Mouse (Mus musculus) MEL (cell line): ENCODE results near the gene Rab3c. TPM values are rescaled to one million over a fixed set of nuclear protein-coding genes. Genes with fewer than 3 reads are reported as not detected.

ENCODE experiments used
- DNase-seq: peaks from one replicate; pipeline ENCODE4 v3.0.0; 2011; ENCODE audit warnings: low read depth, low spot score
- H3K27ac ChIP-seq: 2 replicates; pipeline ENCODE4 v1.5.1; 2012; ENCODE audit warnings: low read depth, mild to moderate bottlenecking, control low read depth, low read length, moderate library complexity; ENCODE audit not compliant: control insufficient read depth
- H3K27me3 ChIP-seq, 2 experiments: fragments of 150-350 bp in 1 of 2; sonication (generic) in 1 of 2; 2 replicates each; pipeline ENCODE4 v1.6.1; 2012; ENCODE audit warnings: low read length in 2 of 2, mild to moderate bottlenecking in 2 of 2, improper control_type of control experiment in 1 of 2, moderate library complexity in 1 of 2; ENCODE audit not compliant: insufficient read depth in 2 of 2, control insufficient read depth in 1 of 2
- H3K36me3 ChIP-seq, 2 experiments: 2 replicates each; pipeline ENCODE4 v1.6.1; 2012 to 2014; ENCODE audit warnings: low read length in 2 of 2, improper control_type of control experiment in 1 of 2, inconsistent platforms in 1 of 2, mild to moderate bottlenecking in 1 of 2; ENCODE audit not compliant: insufficient read depth in 2 of 2, control insufficient read depth in 1 of 2
- H3K4me1 ChIP-seq, 2 experiments: fragments of 150-350 bp in 1 of 2; sonication (generic) in 1 of 2; 2 replicates each; pipeline ENCODE4 v1.6.1; 2012; ENCODE audit warnings: low read length in 2 of 2, improper control_type of control experiment in 1 of 2, mild to moderate bottlenecking in 1 of 2; ENCODE audit not compliant: insufficient read depth in 2 of 2, control insufficient read depth in 1 of 2
- H3K4me3 ChIP-seq, 2 experiments: fragments of 150-350 bp in 1 of 2; sonication (generic) in 1 of 2; 2 replicates each; pipeline ENCODE4 v1.5.1; 2012; ENCODE audit warnings: low read depth in 2 of 2, low read length in 2 of 2, mild to moderate bottlenecking in 2 of 2, moderate library complexity in 2 of 2, control low read depth in 1 of 2, improper control_type of control experiment in 1 of 2; ENCODE audit not compliant: control insufficient read depth in 1 of 2, insufficient read depth in 1 of 2
- H3K79me2 ChIP-seq: 2 replicates; pipeline ENCODE4 v1.6.1; 2012; ENCODE audit warnings: mild to moderate bottlenecking, low read length, moderate library complexity; ENCODE audit not compliant: control insufficient read depth, poor library complexity, insufficient read depth
- H3K9ac ChIP-seq: 2 replicates; pipeline ENCODE4 v1.6.1; 2012; ENCODE audit warnings: low read depth, mild to moderate bottlenecking, control low read depth, low read length, moderate library complexity; ENCODE audit not compliant: control insufficient read depth, poor library complexity, severe bottlenecking
- H3K9me3 ChIP-seq: fragments of 150-350 bp; sonication (generic); replicated peaks from 2 replicates; pipeline ENCODE4 v1.6.1; 2012; ENCODE audit warnings: mild to moderate bottlenecking, low read length, improper control_type of control experiment, moderate library complexity; ENCODE audit not compliant: insufficient read depth
- CHD2 ChIP-seq: IDR thresholded peaks from 2 replicates; pipeline ENCODE4 v1.6.1; 2011; ENCODE audit warnings: low read length, improper control_type of control experiment
- CTCF ChIP-seq, 3 experiments: IDR thresholded peaks in 2 of 3; conservative IDR thresholded peaks in 1 of 3; 2 replicates each; pipeline ENCODE4 v1.5.1; 2011 to 2012; ENCODE audit warnings: low read length in 3 of 3, low read depth in 2 of 3, mild to moderate bottlenecking in 2 of 3, improper control_type of control experiment in 1 of 3, inconsistent platforms in 1 of 3, mixed read lengths in 1 of 3, moderate library complexity in 1 of 3; ENCODE audit not compliant: control insufficient read depth in 1 of 3, insufficient read depth in 1 of 3, poor library complexity in 1 of 3, severe bottlenecking in 1 of 3
- EP300 ChIP-seq, 2 experiments: IDR thresholded peaks; 2 replicates each; pipeline ENCODE4 v1.6.1; 2011; ENCODE audit warnings: improper control_type of control experiment in 2 of 2, low read length in 2 of 2, low read depth in 1 of 2, mild to moderate bottlenecking in 1 of 2
- ETS1 ChIP-seq: IDR thresholded peaks from 2 replicates; pipeline ENCODE4 v1.6.1; 2012; ENCODE audit warnings: low read depth, mild to moderate bottlenecking, inconsistent platforms, low read length, improper control_type of control experiment, moderate library complexity
- HCFC1 ChIP-seq: IDR thresholded peaks from 2 replicates; pipeline ENCODE4 v1.6.1; 2012; ENCODE audit warnings: low read depth, mild to moderate bottlenecking, inconsistent platforms, low read length, improper control_type of control experiment, moderate library complexity
- KAT2A ChIP-seq: conservative IDR thresholded peaks from 2 replicates; pipeline ENCODE4 v1.6.1; 2012; ENCODE audit warnings: low read depth, low read length, improper control_type of control experiment, inconsistent platforms
- MAX ChIP-seq: IDR thresholded peaks from 2 replicates; pipeline ENCODE4 v1.6.1; 2011; ENCODE audit warnings: low read length, improper control_type of control experiment
- MYB ChIP-seq: IDR thresholded peaks from 2 replicates; pipeline ENCODE4 v1.6.1; 2011; ENCODE audit warnings: mild to moderate bottlenecking, low read depth, low read length, improper control_type of control experiment
- MYC ChIP-seq: IDR thresholded peaks from 2 replicates; pipeline ENCODE4 v1.6.1; 2011; ENCODE audit warnings: low read depth, mild to moderate bottlenecking, low read length, improper control_type of control experiment, moderate library complexity
- NELFE ChIP-seq: IDR thresholded peaks from 2 replicates; pipeline ENCODE4 v1.6.1; 2011; ENCODE audit warnings: low read depth, low read length, improper control_type of control experiment
- POLR2A ChIP-seq, 2 experiments: IDR thresholded peaks; 2 replicates each; pipeline ENCODE4 v1.6.1; 2011 to 2012; ENCODE audit warnings: low read length in 2 of 2, mild to moderate bottlenecking in 2 of 2, control low read depth in 1 of 2, improper control_type of control experiment in 1 of 2, low read depth in 1 of 2, moderate library complexity in 1 of 2; ENCODE audit not compliant: control insufficient read depth in 1 of 2, insufficient read depth in 1 of 2, poor library complexity in 1 of 2
- POLR2AphosphoS5 ChIP-seq: IDR thresholded peaks from 2 replicates; pipeline ENCODE4 v1.6.1; 2012; ENCODE audit warnings: low read depth, borderline replicate concordance, mild to moderate bottlenecking, inconsistent platforms, low read length, moderate library complexity, mixed read lengths
- RAD21 ChIP-seq: IDR thresholded peaks from 2 replicates; pipeline ENCODE4 v1.6.1; 2011; ENCODE audit warnings: mild to moderate bottlenecking, low read depth, low read length, improper control_type of control experiment
- RCOR1 ChIP-seq: IDR thresholded peaks from 2 replicates; pipeline ENCODE4 v1.6.1; 2012; ENCODE audit warnings: low read depth, mild to moderate bottlenecking, inconsistent platforms, low read length, improper control_type of control experiment
- SIN3A ChIP-seq: IDR thresholded peaks from 2 replicates; pipeline ENCODE4 v1.6.1; 2012; ENCODE audit warnings: low read length, improper control_type of control experiment, inconsistent platforms
- SMC3 ChIP-seq: IDR thresholded peaks from 2 replicates; pipeline ENCODE4 v1.6.1; 2011; ENCODE audit warnings: low read depth, low read length, improper control_type of control experiment
- TAL1 ChIP-seq: IDR thresholded peaks from 2 replicates; pipeline ENCODE4 v1.6.1; 2012; ENCODE audit warnings: mild to moderate bottlenecking, inconsistent platforms, low read length, moderate library complexity, mixed read lengths
- TBP ChIP-seq: IDR thresholded peaks from 2 replicates; pipeline ENCODE4 v1.8.0; 2011; ENCODE audit warnings: low read depth, low read length, improper control_type of control experiment
- TCF12 ChIP-seq: IDR thresholded peaks from 2 replicates; pipeline ENCODE4 v1.6.1; 2014; ENCODE audit warnings: low read depth, mild to moderate bottlenecking, inconsistent platforms, low read length, improper control_type of control experiment, moderate library complexity
- USF1 ChIP-seq: IDR thresholded peaks from 2 replicates; pipeline ENCODE4 v1.6.1; 2014; ENCODE audit warnings: low read depth, mild to moderate bottlenecking, inconsistent platforms, low read length, improper control_type of control experiment, moderate library complexity
- USF2 ChIP-seq, 2 experiments: IDR thresholded peaks; 2 replicates each; pipeline ENCODE4 v1.6.1; 2011 to 2012; ENCODE audit warnings: improper control_type of control experiment in 2 of 2, low read length in 2 of 2, borderline replicate concordance in 1 of 2, inconsistent platforms in 1 of 2, low read depth in 1 of 2, mild to moderate bottlenecking in 1 of 2; ENCODE audit not compliant: insufficient read depth in 1 of 2
- ZC3H11A ChIP-seq: IDR thresholded peaks from 2 replicates; pipeline ENCODE4 v1.6.1; 2012; ENCODE audit warnings: low read depth, mild to moderate bottlenecking, inconsistent platforms, low read length, improper control_type of control experiment
- ZKSCAN1 ChIP-seq: IDR thresholded peaks from 2 replicates; pipeline ENCODE4 v1.6.1; 2012; ENCODE audit warnings: low read depth, mild to moderate bottlenecking, inconsistent platforms, low read length, improper control_type of control experiment, moderate library complexity
- polyA plus RNA-seq, 2 experiments: library from polyadenylated mRNA; stranded (reverse) in 1 of 2; unstranded in 1 of 2; fragments of >175 nt in 1 of 2; fragments of >200 nt in 1 of 2; gene quantifications; 2 replicates each; pipeline versions ENCODE4 v1.2.1 to v1.2.4; 2012; ENCODE audit warnings: low replicate concordance in 2 of 2, low read depth in 1 of 2; ENCODE audit not compliant: insufficient read length in 2 of 2, insufficient read depth in 1 of 2, missing spikeins in 1 of 2
- total RNA-seq: library from RNA; depleted of rRNA; stranded (reverse); fragments of 300-350 nt; gene quantifications from 2 replicates; pipeline ENCODE4 v1.2.3, GENCODE M21; 2012; rRNA removed

Rab3c gene
- total RNA-seq (not detected in 2 replicates), polyA plus RNA-seq (not detected)

GRCm38 (mm10) chr13:110280563-110281144 is at the start of gene Rab3c:
Rab3c (minus strand) TSS chr13:110280996.
- H3K36me3 ChIP-seq = no peaks in the 10 kb centered on the region
- H3K27me3 ChIP-seq = no peaks in the 10 kb centered on the region
- TF ChIP-seq TAL1 = no peak
- TF ChIP-seq RCOR1 = no peak
- no peak for TF ChIP-seq SMC3
- TF ChIP-seq CHD2 = no peak
- no peak for TF ChIP-seq ZKSCAN1
- TF ChIP-seq TBP = no peak
- TF ChIP-seq POLR2AphosphoS5 = no peak
- no peak for TF ChIP-seq KAT2A
- TF ChIP-seq SIN3A = no peak
- no peak for TF ChIP-seq MAX
- no peak for TF ChIP-seq POLR2A (IDR thresholded peaks at IDR 0.05; ENCODE audit: control insufficient read depth in 1 of 2, insufficient read depth in 1 of 2, low read depth in 1 of 2, low read length in 2 of 2, poor library complexity in 1 of 2)
- TF ChIP-seq USF2 (IDR thresholded peaks at IDR 0.05; ENCODE audit: borderline replicate concordance in 1 of 2, insufficient read depth in 1 of 2, low read depth in 1 of 2, low read length in 2 of 2) = no peak
- TF ChIP-seq MYC = no peak
- no peak for TF ChIP-seq NELFE
- H3K4me3 ChIP-seq = no peak within 1 kb of the TSS
- H3K9ac ChIP-seq = no peak within 1 kb of the TSS
- H3K79me2 ChIP-seq = no peaks in the 10 kb centered on the region
- no peak within 1 kb of the TSS for H3K27ac ChIP-seq
- no peak for DNase-seq
- no peaks in the 10 kb centered on the region for H3K4me1 ChIP-seq
- H3K9me3 ChIP-seq = no peaks in the 10 kb centered on the region

GRCm38 (mm10) chr13:110318746-110319145 is 38.0 kb upstream of the Rab3c start:
- Histone ChIP-seq H3K4me1 (peaks cover 0 to 3% of the 10 kb centered on the region in 2 experiments; a peak in 1 of 4 replicates), H3K27me3 (no peaks in the 10 kb centered on the region), H3K9me3 (no peaks in the 10 kb centered on the region), H3K79me2 (no peaks in the 10 kb centered on the region)
- TF ChIP-seq ETS1 (0 out of 2 replicates have a peak, but pooled peaks have one; percentile 6), MYB (peak; percentile 42; the same call in 1 of the 2 replicates), RAD21 (peak; percentile 31), EP300 (IDR thresholded peaks at IDR 0.05; ENCODE audit: low read depth in 1 of 2, low read length in 2 of 2) (peak in 1 of 2 experiments; percentile 41; a peak in 1 of 4 replicates), SMC3 (0 out of 2 replicates have a peak, but pooled peaks have one; percentile 17), USF1 (peak; percentile 56; the same call in 1 of the 2 replicates), HCFC1 (no peak), TCF12 (peak; percentile 31; the same call in 1 of the 2 replicates), CTCF (IDR thresholded peaks at IDR 0.05 in 2 of 3, conservative IDR thresholded peaks at IDR 0.05 in 1 of 3; ENCODE audit: control insufficient read depth in 1 of 3, insufficient read depth in 1 of 3, low read depth in 2 of 3, low read length in 3 of 3, poor library complexity in 1 of 3, severe bottlenecking in 1 of 3) (peak in 2 of 3 experiments; percentile 20 to 34; a peak in 2 of 6 replicates), ZC3H11A (no peak), USF2 (IDR thresholded peaks at IDR 0.05; ENCODE audit: borderline replicate concordance in 1 of 2, insufficient read depth in 1 of 2, low read depth in 1 of 2, low read length in 2 of 2) (no peak), POLR2A (IDR thresholded peaks at IDR 0.05; ENCODE audit: control insufficient read depth in 1 of 2, insufficient read depth in 1 of 2, low read depth in 1 of 2, low read length in 2 of 2, poor library complexity in 1 of 2) (no peak)
- TF ChIP-seq, all 39 proteins: peak for 8
- Histone ChIP-seq H3K27ac (no peak overlapping the region), H3K9ac (no peak overlapping the region), H3K4me3 (peak overlapping the region in 1 of 2 experiments; percentile 6; a peak in 1 of 4 replicates), H3K36me3 (no peaks in the 10 kb centered on the region; a peak in 1 of 4 replicates)
- no peak for DNase-seq
